Mouse (Mus musculus) CH12.LX (cell line): Measurements from ENCODE around the gene Fktn.

Source experiments
- CHD1 ChIP-seq: IDR thresholded peaks from 2 replicates; pipeline ENCODE4 v1.6.1; 2012; ENCODE audit warnings: low read depth, low read length, improper control_type of control experiment, inconsistent platforms
- CHD2 ChIP-seq: IDR thresholded peaks from 2 replicates; pipeline ENCODE4 v1.6.1; 2011; ENCODE audit warnings: low read length, improper control_type of control experiment
- JUN ChIP-seq: IDR thresholded peaks from 2 replicates; pipeline ENCODE4 v1.6.1; 2011; ENCODE audit warnings: low read depth, mild to moderate bottlenecking, low read length, improper control_type of control experiment, moderate library complexity; ENCODE audit not compliant: insufficient read depth
- POLR2A ChIP-seq: IDR thresholded peaks from 2 replicates; pipeline ENCODE4 v1.6.1; 2011; ENCODE audit warnings: low read depth, mild to moderate bottlenecking, improper control_type of control experiment, low read length

DNA sequence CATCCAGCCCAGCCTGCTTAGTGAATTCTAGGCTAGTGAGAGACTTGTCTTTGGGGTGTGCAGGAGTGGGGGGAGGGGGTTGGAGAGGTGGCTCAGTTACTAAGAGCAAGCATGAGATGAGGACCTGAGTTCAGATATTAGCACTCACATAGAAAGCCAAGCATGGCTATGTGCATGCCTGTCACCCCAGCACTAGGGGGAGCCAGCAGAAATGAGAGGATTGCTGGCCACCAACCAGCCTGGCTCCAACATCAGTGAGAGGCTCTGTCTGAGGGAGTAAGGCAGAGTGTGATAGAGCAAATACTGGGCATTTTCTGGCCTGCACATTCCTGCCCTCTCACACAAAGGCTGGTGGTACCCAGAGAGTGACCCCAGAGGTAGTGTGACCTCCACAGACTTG, 2.2 kb downstream of the Fktn start:
- TF ChIP-seq CHD2: no peak
- TF ChIP-seq JUN: no peak
- no peak for TF ChIP-seq CHD1
- no peak for TF ChIP-seq POLR2A
